Comparison of ENCODE assay signal across 23 mouse cellular contexts in the genomic region with DNA sequence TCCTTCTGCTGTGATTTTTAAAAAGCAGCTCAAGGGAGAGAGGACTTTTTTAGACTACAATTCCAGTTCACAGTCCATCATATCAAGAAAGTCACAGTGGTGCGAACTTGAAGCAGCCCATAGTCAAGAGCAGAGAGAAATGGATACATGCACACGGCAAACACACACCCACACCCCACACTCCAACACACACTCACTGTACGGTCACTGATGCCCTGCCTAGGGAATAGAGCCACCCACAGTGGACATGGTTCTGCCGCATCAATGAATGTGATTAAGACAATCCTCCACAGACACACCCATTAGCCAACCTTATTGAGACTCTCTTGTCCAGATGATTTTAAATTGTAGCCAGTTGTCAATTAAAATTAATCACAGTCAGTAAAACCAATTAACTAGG. TPM values are rescaled to one million over a fixed set of nuclear protein-coding genes. Genes with fewer than 3 reads are reported as not detected.
"Had no signal": no experiment of that assay in that cellular context is flagged by ENCODE, and none has a peak within 500 bp of the region (broad histone marks: within the 10 kb centered on the region; RNA-seq: fewer than 3 reads in every experiment).

No protein-coding gene starts in this region.

- H3K4me3 ChIP-seq: heart, adult 2 months; heart, embryonic 13.5 days; heart, embryonic 15.5 days; hindbrain, embryonic 13.5 days; hindbrain, embryonic 15.5 days; kidney, embryonic 15.5 days; limb, embryonic 13.5 days; limb, embryonic 15.5 days; liver, embryonic 12.5 days had no signal

- DNase-seq: gastrocnemius, postnatal 14 days; gastrocnemius, postnatal 36 days; heart, adult 2 months; heart, postnatal 14 days; heart, postnatal 36 days; kidney, adult 11 months; kidney, adult 2 months; kidney, adult 9 months; kidney, postnatal 14 days; kidney, postnatal 36 days; left cerebral cortex, postnatal 4 days had no signal

- H3K27ac ChIP-seq: heart, adult 2 months; heart, embryonic 13.5 days; heart, embryonic 15.5 days; hindbrain, embryonic 13.5 days; hindbrain, embryonic 15.5 days; hindbrain, postnatal 0 days; kidney, embryonic 15.5 days; kidney, postnatal 0 days; limb, embryonic 13.5 days; limb, embryonic 15.5 days; liver, embryonic 12.5 days; liver, embryonic 14.5 days had no signal

RNA-seq across cellular contexts. Expression of a gene that starts 4.5 kb away (rescaled TPM):
- total RNA-seq: liver, adult 2 months had no signal
